Mouse (Mus musculus) lung, embryonic 14.5 days (tissue): ENCODE measurements at regions not wholly inside any gene's neighbourhood (a gene's known extent, or its start where the extent isn't known, plus 50 kb on each side); places are given as distances from the start of the nearest gene placed in this dataset.

Experiments used
- ATAC-seq: fragments of 200-750 bp; cut with Nextera tagmentation; 2 replicates; pipeline ENCODE4 v1.8.0; 2017; ENCODE audit warnings: mild to moderate bottlenecking, moderate TSS enrichment, moderate library complexity; ENCODE audit not compliant: insufficient read depth
- DNase-seq: peaks from one replicate; pipeline ENCODE4 v3.0.0-alpha.2; 2015
- H3K27ac ChIP-seq: fragments of 300-500 bp; sonication (generic); 2 replicates; pipeline ENCODE4 v1.5.1; 2014; ENCODE audit warnings: low read depth, mild to moderate bottlenecking, moderate library complexity
- H3K27me3 ChIP-seq: fragments of 300-500 bp; sonication (generic); 2 replicates; pipeline ENCODE4 v1.6.1; 2014; ENCODE audit warnings: low read length, control low read depth; ENCODE audit not compliant: insufficient read depth
- H3K36me3 ChIP-seq: fragments of 300-500 bp; sonication (generic); 2 replicates; pipeline ENCODE4 v1.6.1; 2014; ENCODE audit warnings: control low read depth; ENCODE audit not compliant: insufficient read depth
- H3K4me1 ChIP-seq: fragments of 300-500 bp; sonication (generic); 2 replicates; pipeline ENCODE4 v1.6.1; 2014; ENCODE audit warnings: antibody characterized with exemption, control low read depth; ENCODE audit not compliant: insufficient read depth
- H3K4me2 ChIP-seq: fragments of 300-500 bp; sonication (generic); 2 replicates; pipeline ENCODE4 v1.6.1; 2014; ENCODE audit warnings: mild to moderate bottlenecking
- H3K4me3 ChIP-seq: fragments of 300-500 bp; sonication (generic); 2 replicates; pipeline ENCODE4 v1.5.1; 2014; ENCODE audit warnings: low read depth, low read length
- H3K9ac ChIP-seq: fragments of 300-500 bp; sonication (generic); 2 replicates; pipeline ENCODE4 v1.6.1; 2014
- H3K9me3 ChIP-seq: fragments of 300-500 bp; sonication (generic); 2 replicates; pipeline ENCODE4 v1.6.1; 2016; ENCODE audit warnings: low read depth, low read length, control low read depth
- CTCF ChIP-seq: IDR thresholded peaks from 2 replicates; pipeline ENCODE4 v1.5.1; 2016; ENCODE audit warnings: antibody characterized with exemption, low read depth
- WGBS: fragments of 180-500 bp; shearing (Covaris S2); extraction: QIAGEN DNeasy Blood & Tissue Kit; methylation state at CpG from one replicate; pipeline ENCODE4 v1.1.7; 2014; 5-methylcytosine and 5-hydroxymethylcytosine counted together

DNA sequence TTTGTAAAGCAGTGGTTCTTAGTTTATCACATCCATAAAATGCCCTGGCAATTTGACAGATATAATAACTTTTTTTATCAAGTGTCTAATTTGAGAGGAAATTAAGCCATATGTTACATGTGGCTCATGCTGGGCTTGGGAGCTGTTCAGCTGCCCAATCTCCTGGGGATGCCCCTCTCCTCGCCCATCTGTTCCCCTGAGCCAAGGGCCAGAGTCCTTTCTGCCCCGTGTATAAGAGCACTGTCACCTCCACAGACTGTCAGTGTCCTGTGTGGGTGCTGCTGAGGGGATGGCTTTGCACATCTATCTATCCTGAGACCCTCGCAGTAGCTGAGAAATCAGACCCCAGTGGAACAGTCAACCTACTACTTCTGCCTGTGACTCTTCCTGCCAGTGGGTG, 385.9 kb upstream of the Zfp703 start:
- 62% methylated on average over 3 of the region's 3 CpGs for WGBS
- Histone ChIP-seq H3K4me1 (no peaks in the 10 kb centered on the region), H3K27ac (no peak overlapping the region), H3K9ac (no peak overlapping the region), H3K36me3 (no peaks in the 10 kb centered on the region), H3K9me3 (no peaks in the 10 kb centered on the region), H3K4me3 (no peak overlapping the region), H3K4me2 (no peak overlapping the region), H3K27me3 (no peaks in the 10 kb centered on the region)
- ATAC-seq = no peak
- TF ChIP-seq CTCF = no peak
- DNase-seq = no peak

DNA sequence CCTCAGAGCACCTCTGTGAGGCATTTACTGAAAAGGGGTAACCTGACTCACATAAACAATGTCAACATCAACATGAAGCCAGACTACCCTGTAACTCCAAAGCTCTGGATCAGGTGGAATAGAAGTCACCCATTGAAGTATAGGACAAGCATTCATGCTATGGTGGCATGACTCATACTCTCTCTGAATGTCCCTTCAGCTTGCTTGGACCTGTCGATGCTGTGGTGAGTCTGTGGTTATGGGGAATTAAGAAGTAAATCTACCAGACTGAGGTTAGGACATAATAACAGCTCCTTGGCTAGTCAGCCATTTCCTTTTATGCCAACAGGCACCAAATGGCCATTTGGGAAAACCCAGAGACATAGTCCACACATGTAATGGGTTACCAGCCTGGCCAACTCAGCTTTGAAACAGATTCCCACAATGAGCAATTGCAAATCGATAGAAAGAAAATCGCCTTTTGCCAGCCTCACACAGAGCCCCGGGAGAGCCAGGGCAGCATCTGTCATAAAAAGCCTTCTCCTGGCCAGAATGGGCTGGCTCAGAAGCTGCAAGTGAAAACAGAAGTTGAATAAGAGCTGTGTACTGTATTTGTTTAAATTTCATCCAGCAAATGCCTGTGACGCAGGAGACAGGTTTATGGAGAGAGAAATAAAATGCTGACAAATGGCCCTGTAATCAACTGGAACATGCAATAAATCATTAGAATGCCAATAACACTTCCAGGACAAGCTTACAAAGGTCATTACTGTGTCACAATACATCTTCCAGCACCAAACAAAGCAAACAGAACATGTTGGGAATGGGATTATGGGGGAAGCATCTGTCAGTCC, 383.4 kb upstream of the Zfp703 start:
- TF ChIP-seq CTCF = no peak
- DNase-seq (no peak), ATAC-seq (no peak)
- Histone ChIP-seq H3K36me3 (no peaks in the 10 kb centered on the region), H3K27ac (no peak overlapping the region), H3K4me2 (no peak overlapping the region), H3K9ac (no peak overlapping the region), H3K27me3 (no peaks in the 10 kb centered on the region), H3K4me3 (no peak overlapping the region), H3K9me3 (no peaks in the 10 kb centered on the region), H3K4me1 (no peaks in the 10 kb centered on the region)
- 41% methylated on average over 5 of the region's 5 CpGs for WGBS

DNA sequence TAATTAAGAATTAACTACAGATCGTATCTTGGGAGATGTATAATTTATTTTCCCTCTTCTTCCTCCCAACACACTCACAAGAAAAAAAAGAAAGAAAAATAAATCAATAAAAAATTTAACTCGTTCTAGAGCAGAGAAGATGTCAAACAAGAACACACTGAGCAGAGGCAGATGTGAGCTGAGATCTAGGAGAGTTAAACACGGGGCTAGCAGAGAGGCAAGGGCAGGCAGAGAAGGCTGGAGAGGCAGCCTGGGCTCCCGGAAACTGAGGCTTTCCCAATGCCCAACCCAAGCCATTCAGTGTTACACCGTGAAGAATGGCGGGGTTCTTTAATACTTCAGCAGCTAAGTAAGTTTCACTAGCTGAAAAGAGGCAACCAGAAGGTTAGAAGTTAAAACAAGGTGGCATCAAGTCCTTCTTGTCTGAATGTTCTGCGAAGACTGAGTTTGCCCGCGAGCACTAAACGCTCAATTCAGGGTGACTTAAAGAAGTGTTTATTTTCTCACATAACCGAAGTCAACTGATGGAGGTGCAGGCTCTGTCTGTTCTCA, 382.7 kb upstream of the Zfp703 start:
- TF ChIP-seq CTCF = no peak
- DNase-seq = no peak
- Histone ChIP-seq H3K27me3 (no peaks in the 10 kb centered on the region), H3K27ac (no peak overlapping the region), H3K9ac (no peak overlapping the region), H3K4me1 (no peaks in the 10 kb centered on the region), H3K36me3 (no peaks in the 10 kb centered on the region), H3K9me3 (no peaks in the 10 kb centered on the region), H3K4me2 (no peak overlapping the region), H3K4me3 (no peak overlapping the region)
- 40% methylated on average over 11 of the region's 11 CpGs for WGBS
- ATAC-seq = no peak

DNA sequence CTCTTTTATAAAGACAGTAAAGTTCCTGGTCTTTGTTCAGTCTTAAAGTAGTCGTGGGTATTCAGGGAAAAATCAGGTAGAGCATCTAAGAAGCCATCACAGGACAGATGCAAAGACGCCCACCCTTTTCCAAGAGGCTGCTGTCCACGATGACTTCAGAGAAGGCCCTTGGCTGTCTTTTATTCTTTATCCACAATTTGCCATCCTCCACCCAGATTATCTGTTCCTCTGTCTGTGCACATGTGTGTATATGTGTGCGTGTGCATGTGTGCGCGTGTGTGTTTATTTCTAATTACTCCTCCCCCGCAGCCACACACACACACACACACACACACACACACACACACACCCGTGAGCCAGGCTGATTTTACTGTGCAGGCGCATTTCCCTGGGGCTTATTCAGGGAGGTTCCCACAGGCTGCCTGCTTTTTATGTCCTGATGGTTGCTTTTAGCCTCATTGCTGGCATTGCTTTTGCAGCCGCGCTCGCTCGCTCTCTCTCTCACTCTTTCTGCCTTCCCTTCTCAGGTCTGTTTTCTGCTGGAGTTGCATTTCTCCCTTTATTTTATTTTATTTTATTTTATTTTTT, 381.6 kb upstream of the Zfp703 start:
- TF ChIP-seq CTCF = no peak
- Histone ChIP-seq H3K9ac (no peak overlapping the region), H3K9me3 (no peaks in the 10 kb centered on the region), H3K4me3 (no peak overlapping the region), H3K27ac (no peak overlapping the region), H3K4me2 (no peak overlapping the region), H3K4me1 (no peaks in the 10 kb centered on the region), H3K27me3 (no peaks in the 10 kb centered on the region), H3K36me3 (no peaks in the 10 kb centered on the region)
- ATAC-seq (no peak), DNase-seq (no peak)
- 83% methylated on average over 13 of the region's 13 CpGs for WGBS

DNA sequence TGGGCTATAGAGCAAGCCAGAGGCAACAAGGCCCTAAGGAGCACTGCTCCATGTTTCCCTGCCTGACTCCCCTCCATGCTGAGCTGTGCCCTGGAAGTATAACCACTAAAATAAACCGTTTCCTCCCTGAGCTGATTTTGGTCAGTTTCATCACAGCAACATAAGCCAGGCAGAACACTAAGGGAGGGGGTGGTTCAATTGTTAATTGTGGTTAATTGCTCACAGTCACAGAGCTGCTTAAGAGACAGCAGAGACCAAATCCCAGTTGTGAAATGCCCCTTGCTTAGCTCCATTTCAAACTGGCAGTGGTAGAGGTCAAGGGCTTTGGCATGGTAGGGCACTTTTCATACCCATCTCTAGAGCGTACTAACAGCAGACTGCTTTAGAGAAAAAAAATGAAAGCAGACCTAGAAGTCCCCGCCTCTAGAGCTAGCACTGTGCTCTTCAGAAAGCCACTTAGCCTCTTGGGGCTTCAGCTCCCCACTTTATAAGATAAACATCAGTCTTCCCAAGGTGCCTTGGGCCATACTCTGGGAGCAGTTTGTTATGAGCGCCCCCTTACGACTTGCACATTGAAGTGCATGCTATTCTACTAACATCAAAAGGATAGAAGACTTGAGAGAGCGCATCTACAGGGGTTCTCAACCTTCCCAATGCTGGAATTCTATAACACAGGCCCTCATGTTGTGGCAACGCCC, 380.3 kb upstream of the Zfp703 start:
- 51% methylated on average over 7 of the region's 7 CpGs for WGBS
- 0 out of 2 replicates have a peak, but pooled peaks have one; percentile 3 for TF ChIP-seq CTCF
- Histone ChIP-seq H3K36me3 (no peaks in the 10 kb centered on the region), H3K27ac (no peak overlapping the region), H3K4me2 (no peak overlapping the region), H3K4me1 (no peaks in the 10 kb centered on the region), H3K9me3 (no peaks in the 10 kb centered on the region), H3K9ac (no peak overlapping the region), H3K27me3 (no peaks in the 10 kb centered on the region), H3K4me3 (no peak overlapping the region)
- ATAC-seq (no peak), DNase-seq (no peak)

DNA sequence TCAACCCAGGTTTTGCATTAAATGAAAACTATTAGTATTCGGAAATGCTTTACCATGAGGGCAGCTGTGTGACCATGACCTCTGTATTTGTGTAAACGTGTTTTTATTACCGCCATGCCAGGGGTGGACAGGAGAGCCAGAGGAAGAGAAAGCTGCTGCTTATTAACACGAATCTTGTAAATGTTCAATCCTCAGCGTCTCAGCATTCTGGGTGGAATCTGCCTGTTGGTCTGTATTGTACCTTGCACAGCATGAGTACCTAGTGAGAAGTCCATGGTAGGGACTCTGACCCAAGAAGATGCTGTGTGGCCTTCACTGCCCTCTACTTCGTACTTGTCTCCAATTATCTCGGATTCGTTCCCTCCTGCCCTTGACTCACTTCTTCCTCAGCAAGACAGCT, 378.6 kb upstream of the Zfp703 start:
- DNase-seq = no peak
- no peak for TF ChIP-seq CTCF
- WGBS = 84% methylated on average over 8 of the region's 8 CpGs

DNA sequence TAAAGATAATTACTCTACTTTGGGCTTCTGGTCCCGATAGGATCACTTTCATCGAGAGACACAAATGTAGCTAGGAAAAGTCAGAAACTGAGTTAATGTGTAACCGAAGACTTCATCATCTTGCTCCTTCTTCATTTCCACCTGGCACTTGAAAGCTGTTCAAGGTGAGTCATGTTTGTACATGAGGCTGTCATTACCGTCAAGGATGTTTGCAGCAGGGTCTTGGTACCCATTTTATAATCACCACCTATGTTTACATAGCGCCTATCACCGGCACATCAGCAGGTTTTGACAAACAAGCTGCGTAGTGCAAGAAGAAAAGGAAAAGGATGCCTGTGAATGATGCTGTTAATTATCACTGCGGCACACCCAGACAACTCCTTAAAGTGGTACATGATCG, 377.0 kb upstream of the Zfp703 start:
- WGBS = 62% methylated on average over 9 of the region's 9 CpGs
- Histone ChIP-seq H3K4me2 (no peak overlapping the region), H3K9ac (no peak overlapping the region), H3K9me3 (no peaks in the 10 kb centered on the region), H3K36me3 (no peaks in the 10 kb centered on the region), H3K4me1 (no peaks in the 10 kb centered on the region), H3K27me3 (no peaks in the 10 kb centered on the region), H3K27ac (no peak overlapping the region), H3K4me3 (no peak overlapping the region)
- ATAC-seq (no peak), DNase-seq (no peak)
- TF ChIP-seq CTCF = no peak

More for the DNA sequence above, 378.6 kb upstream of the Zfp703 start:
- Histone ChIP-seq H3K9me3 (no peaks in the 10 kb centered on the region), H3K27me3 (no peaks in the 10 kb centered on the region), H3K27ac (no peak overlapping the region), H3K4me1 (no peaks in the 10 kb centered on the region), H3K36me3 (no peaks in the 10 kb centered on the region), H3K9ac (no peak overlapping the region), H3K4me2 (no peak overlapping the region), H3K4me3 (no peak overlapping the region)
- no peak for ATAC-seq
